Mouse (Mus musculus): ENCODE data around the gene Nsl1. TPM values are rescaled to one million over a fixed set of nuclear protein-coding genes. Genes with fewer than 3 reads are reported as not detected.

Gene Nsl1
- polyA plus RNA-seq (2012), result 12.4 and 14.9 TPM in 2 replicates

GRCm38 (mm10) chr1:191062781-191063485, at the start of gene Nsl1, which contains the start of gene Tatdn3:
TSS of gene Nsl1 (plus strand) at chr1:191063012.
TSS of gene Tatdn3 (minus strand) at chr1:191062932.

DNA sequence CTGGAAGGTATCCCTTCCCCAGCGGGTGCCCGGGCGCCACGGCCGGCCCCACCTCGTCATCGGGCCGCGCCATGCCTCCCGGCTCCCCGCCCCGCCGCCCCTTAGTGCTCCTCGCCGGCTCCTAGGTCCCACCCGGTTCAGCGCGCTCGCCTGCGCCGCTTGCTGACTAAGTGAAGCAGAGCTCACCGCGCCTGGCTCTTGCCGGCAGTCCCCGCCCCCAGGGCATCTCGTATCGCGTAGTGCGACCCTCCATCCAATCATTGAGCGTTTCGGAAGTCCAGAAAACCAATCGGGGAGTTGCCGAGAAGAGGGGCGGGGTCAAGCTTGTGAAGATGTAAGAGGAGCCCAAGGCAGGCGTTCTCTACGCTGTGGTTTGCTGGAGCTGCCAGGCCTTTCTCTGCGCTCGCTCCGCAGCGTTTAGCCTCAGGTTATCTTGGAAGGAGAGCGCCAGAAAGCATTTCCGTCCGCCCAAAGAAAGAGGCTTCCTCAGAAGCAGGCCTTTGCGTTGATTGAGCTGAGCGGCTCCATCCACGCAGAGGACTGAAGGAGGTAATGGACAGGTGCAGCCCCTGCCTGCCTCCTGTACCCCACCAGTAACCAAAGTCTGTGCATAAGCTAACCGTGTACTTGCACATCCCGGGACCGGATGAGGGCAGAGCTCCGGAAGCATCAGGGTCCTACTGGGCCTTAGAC, 36.6 kb upstream of the Nsl1 start, which contains the start of gene Flvcr1:
Gene Flvcr1 (minus strand): TSS at position 138 of the 693 bp plus-strand sequence.

DNA sequence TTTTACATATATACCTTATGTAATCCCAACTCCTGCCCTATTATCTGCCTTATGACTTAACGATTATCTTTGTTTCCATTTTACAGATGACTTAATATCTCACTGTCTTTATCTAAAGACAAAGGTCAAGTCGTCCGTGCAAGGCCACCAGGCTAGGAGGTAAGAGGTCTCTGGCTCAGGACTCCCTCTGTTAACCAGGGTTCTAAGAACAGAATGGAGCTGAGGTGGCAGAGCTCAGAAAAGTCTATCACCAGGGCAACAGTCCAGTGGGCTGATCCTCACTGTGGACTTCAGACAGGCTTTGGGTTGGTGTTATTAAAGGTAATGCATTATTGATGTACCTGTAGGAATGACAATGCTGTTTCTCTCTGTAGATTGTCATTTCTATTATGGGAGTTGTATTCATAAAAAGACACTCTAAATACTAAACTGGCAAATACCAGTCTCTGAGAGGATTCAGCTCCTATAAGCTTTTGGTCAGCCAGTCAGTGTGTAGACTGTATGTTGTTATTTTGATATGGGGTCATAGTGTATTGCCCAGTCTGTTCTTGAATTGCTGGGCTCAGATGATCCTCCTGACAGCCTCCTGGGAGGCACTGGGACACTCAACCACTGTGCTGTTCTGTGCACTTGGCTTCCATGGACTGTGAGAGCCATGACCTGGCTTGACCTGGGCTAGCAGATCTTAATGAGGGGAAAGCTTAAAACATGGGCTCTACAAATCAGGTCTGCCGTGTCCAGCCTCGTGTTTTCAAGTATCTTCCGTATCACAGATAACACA, 26.1 kb upstream of the Nsl1 start, which contains the start of gene Spata45:
Gene Spata45 (plus strand): TSS at position 86 of the 781 bp plus-strand sequence.

GRCm38 (mm10) chr1:191097802-191098747, 35.3 kb downstream of the Nsl1 start, which contains the start of gene Batf3:
TSS of gene Batf3 (plus strand) at chr1:191097847.

Other genes starting within 250 kb of the Nsl1 start
- gene Rps6kc1, start 151.2 kb upstream of the Nsl1 start, polyA plus RNA-seq (2012), result 21.8 and 24.6 TPM in 2 replicates
- 9.5 and 12.1 TPM in 2 replicates for gene Angel2, start 137.9 kb upstream of the Nsl1 start, polyA plus RNA-seq (2012)
- 1.2 and 3.0 TPM in 2 replicates for gene Vash2, start 83.7 kb upstream of the Nsl1 start, polyA plus RNA-seq (2012)
- gene Flvcr1, start 36.9 kb upstream of the Nsl1 start, polyA plus RNA-seq (2012), result 10.1 and 12.3 TPM in 2 replicates
- not detected in 2 replicates for gene Spata45, start 26.4 kb upstream of the Nsl1 start, polyA plus RNA-seq (2012)
- 0.46 and 0.71 TPM in 2 replicates for gene Tatdn3, start 80 bp upstream of the Nsl1 start, polyA plus RNA-seq (2012)
- gene Batf3, start 34.8 kb downstream of the Nsl1 start, polyA plus RNA-seq (2012), result 9.2 and 12.2 TPM in 2 replicates
- 0.31 and 0.75 TPM in 2 replicates for gene Fam71a, start 101.8 kb downstream of the Nsl1 start, polyA plus RNA-seq (2012)
- gene Atf3, start 155.0 kb downstream of the Nsl1 start, polyA plus RNA-seq (2012), result 35.3 and 41.6 TPM in 2 replicates